Mouse (Mus musculus): ENCODE results near the gene Gnptg. TPM values are rescaled to one million over a fixed set of nuclear protein-coding genes. Genes with fewer than 3 reads are reported as not detected.

The Gnptg gene
- polyA plus RNA-seq, 1 experiment from 2014 or later, result 41.5 TPM

- Histone ChIP-seq H3K4me3 (ENCODE audit: low read length) (peak within 1 kb of the TSS; percentile 99), H3K27me3 (ENCODE audit: control insufficient read depth, insufficient read depth, low read length) (no peaks in the 10 kb centered on the region), H3K4me1 (ENCODE audit: control insufficient read depth, insufficient read depth, low read length) (peaks cover 20% of the 10 kb centered on the region), H3K36me3 (ENCODE audit: control insufficient read depth, insufficient read depth, low read length) (peaks cover 6% of the 10 kb centered on the region; the same call in 1 of the 2 replicates), H3K9me3 (ENCODE audit: control insufficient read depth, low read length) (no peaks in the 10 kb centered on the region), H3K4me2 (replicated peaks; ENCODE audit: low read depth, low read length) (peak within 1 kb of the TSS; percentile 93), H3K27ac (ENCODE audit: low read depth, low read length) (peak within 1 kb of the TSS; percentile 95), H3K9ac (ENCODE audit: low read depth, low read length) (peak within 1 kb of the TSS; percentile 94)
- peak; percentile 86 for ATAC-seq (ENCODE audit: low FRiP score, low TSS enrichment)
- under 1% methylated on average over 50 of the region's 50 CpGs for WGBS
Measured at GRCm38 (mm10) chr17:25184129-25184691, 55.7 kb downstream of the Gnptg start, which contains the start of gene BC003965. BC003965 (plus strand) TSS chr17:25184554.

Small RNAs within 50 kb of the gene (microRNA-seq; reads per million reads assigned to microRNA genes)
- gene Mir3547, result 0.84 reads per million

Other genes with a start within 250 kb of the Gnptg start
- 8.5 and 11.6 TPM in 2 replicates for gene Cramp1l, start 224.3 kb downstream of the Gnptg start, polyA plus RNA-seq (2014; fragmentation: Nextera tagmentation; extraction: Ambion mirVana)
- 15.5 and 23.6 TPM in 2 replicates for gene Ift140, start 224.0 kb downstream of the Gnptg start, polyA plus RNA-seq (2014; fragmentation: Nextera tagmentation; extraction: Ambion mirVana)
- gene Tmem204, start 156.5 kb downstream of the Gnptg start, polyA plus RNA-seq (2014; fragmentation: Nextera tagmentation; extraction: Ambion mirVana), result 15.9 and 18.4 TPM in 2 replicates
- 34.9 and 44.8 TPM in 2 replicates for gene Telo2, start 124.2 kb downstream of the Gnptg start, polyA plus RNA-seq (2014; fragmentation: Nextera tagmentation; extraction: Ambion mirVana)
- gene Ptx4, start 119.4 kb downstream of the Gnptg start, polyA plus RNA-seq (2014; fragmentation: Nextera tagmentation; extraction: Ambion mirVana), result not detected in 2 replicates
- 10.3 and 21.4 TPM in 2 replicates for gene Clcn7, start 106.7 kb downstream of the Gnptg start, polyA plus RNA-seq (2014; fragmentation: Nextera tagmentation; extraction: Ambion mirVana)
- gene Ccdc154, start 77.7 kb downstream of the Gnptg start, polyA plus RNA-seq (2014; fragmentation: Nextera tagmentation; extraction: Ambion mirVana), result not detected in 2 replicates
- gene Gm38655, start 64.7 kb downstream of the Gnptg start, polyA plus RNA-seq (2014; fragmentation: Nextera tagmentation; extraction: Ambion mirVana), result not detected in 2 replicates
- 32.8 and 39.7 TPM in 2 replicates for gene BC003965, start 55.6 kb downstream of the Gnptg start, polyA plus RNA-seq (2014; fragmentation: Nextera tagmentation; extraction: Ambion mirVana)
- gene Unkl, start 51.7 kb downstream of the Gnptg start, polyA plus RNA-seq (2014; fragmentation: Nextera tagmentation; extraction: Ambion mirVana), result 4.0 and 4.1 TPM in 2 replicates
- gene Tsr3, start within 50 bp of the Gnptg start, polyA plus RNA-seq (2014; fragmentation: Nextera tagmentation; extraction: Ambion mirVana), result 48.9 and 51.4 TPM in 2 replicates
- 0.76 and 1.9 TPM in 2 replicates for gene Baiap3, start 16.2 kb upstream of the Gnptg start, polyA plus RNA-seq (2014; fragmentation: Nextera tagmentation; extraction: Ambion mirVana)
- 675 and 744 TPM in 2 replicates for gene Ube2i, start 34.5 kb upstream of the Gnptg start, polyA plus RNA-seq (2014; fragmentation: Nextera tagmentation; extraction: Ambion mirVana)
- gene Prss34, start 58.3 kb upstream of the Gnptg start, polyA plus RNA-seq (2014; fragmentation: Nextera tagmentation; extraction: Ambion mirVana), result not detected in 2 replicates
- not detected in 2 replicates for gene Prss28, start 68.5 kb upstream of the Gnptg start, polyA plus RNA-seq (2014; fragmentation: Nextera tagmentation; extraction: Ambion mirVana)
- gene Prss29, start 78.5 kb upstream of the Gnptg start, polyA plus RNA-seq (2014; fragmentation: Nextera tagmentation; extraction: Ambion mirVana), result not detected in 2 replicates
- 0.27 and 0.39 TPM in 2 replicates for gene Tpsab1, start 105.4 kb upstream of the Gnptg start, polyA plus RNA-seq (2014; fragmentation: Nextera tagmentation; extraction: Ambion mirVana)
- gene Tpsb2, start 126.2 kb upstream of the Gnptg start, polyA plus RNA-seq (2014; fragmentation: Nextera tagmentation; extraction: Ambion mirVana), result 0.30 and 0.57 TPM in 2 replicates
- gene Tpsg1, start 129.1 kb upstream of the Gnptg start, polyA plus RNA-seq (2014; fragmentation: Nextera tagmentation; extraction: Ambion mirVana), result 0.49 TPM in 1 of 2 replicates, not detected in the other
- 3.0 and 4.0 TPM in 2 replicates for gene Cacna1h, start 193.7 kb upstream of the Gnptg start, polyA plus RNA-seq (2014; fragmentation: Nextera tagmentation; extraction: Ambion mirVana)
- not detected in 2 replicates for gene Tekt4, start 214.5 kb upstream of the Gnptg start, polyA plus RNA-seq (2014; fragmentation: Nextera tagmentation; extraction: Ambion mirVana)

All from kidney, embryonic 14.5 days (tissue).